Mouse (Mus musculus): Measurements from ENCODE around the gene Bmp2k. TPM values are rescaled to one million over a fixed set of nuclear protein-coding genes. Genes with fewer than 3 reads are reported as not detected.

The Bmp2k gene
- polyA plus RNA-seq, 1 experiment from 2014 or later = 9.4 TPM

DNA sequence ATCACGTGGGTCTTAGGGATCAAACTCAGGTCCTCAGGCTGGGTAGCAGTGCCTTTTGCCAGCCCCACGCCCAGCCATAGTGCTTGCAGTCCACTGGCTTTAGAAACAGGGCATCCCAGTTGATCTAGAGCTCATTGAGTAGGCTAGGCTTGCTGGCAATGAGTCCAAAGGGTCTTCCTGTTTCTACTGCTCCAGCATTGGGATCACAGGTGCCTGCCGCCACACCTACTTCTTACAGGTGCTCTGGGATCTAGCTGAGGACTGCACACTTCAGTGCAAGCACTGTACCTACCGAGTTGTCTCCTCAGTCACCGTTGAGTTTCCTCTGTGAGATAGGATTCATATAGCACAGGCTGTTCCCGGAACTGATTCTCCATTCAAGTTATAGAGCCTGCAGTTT, 34.3 kb downstream of the Bmp2k start:
- 86% methylated on average over 6 of the region's 6 CpGs for WGBS
- ATAC-seq (ENCODE audit: low FRiP score, low read depth) = no peak
- H3K4me2 ChIP-seq (replicated peaks) = no peak overlapping the region
- H3K27ac ChIP-seq (replicated peaks) = no peak overlapping the region
- H3K4me1 ChIP-seq = no peaks in the 10 kb centered on the region
- no peaks in the 10 kb centered on the region for H3K9me3 ChIP-seq
- no peak overlapping the region for H3K4me3 ChIP-seq
- H3K36me3 ChIP-seq = peaks cover 2% of the 10 kb centered on the region; the same call in 1 of the 2 replicates
- no peaks in the 10 kb centered on the region for H3K27me3 ChIP-seq
- no peak overlapping the region for H3K9ac ChIP-seq (replicated peaks)

DNA sequence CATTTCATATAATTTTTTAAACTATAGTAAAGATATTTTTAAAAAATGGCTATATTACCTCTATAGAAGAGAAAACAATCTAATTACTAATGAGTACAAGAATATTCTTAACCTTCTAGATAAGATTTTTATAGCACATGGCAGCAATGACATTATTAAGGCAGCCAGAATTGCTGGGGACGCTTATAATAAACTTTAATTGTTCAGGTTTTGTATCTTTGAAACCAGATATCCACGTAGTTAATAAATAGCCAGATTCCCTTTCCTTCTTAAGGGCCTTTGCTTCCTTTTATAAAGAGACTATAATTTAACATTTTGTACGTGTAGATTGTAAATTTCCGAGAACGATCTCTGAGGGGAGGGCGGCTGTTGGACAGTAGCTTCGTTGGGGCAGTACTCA, 47.8 kb downstream of the Bmp2k start:
- H3K4me3 ChIP-seq = no peak overlapping the region

DNA sequence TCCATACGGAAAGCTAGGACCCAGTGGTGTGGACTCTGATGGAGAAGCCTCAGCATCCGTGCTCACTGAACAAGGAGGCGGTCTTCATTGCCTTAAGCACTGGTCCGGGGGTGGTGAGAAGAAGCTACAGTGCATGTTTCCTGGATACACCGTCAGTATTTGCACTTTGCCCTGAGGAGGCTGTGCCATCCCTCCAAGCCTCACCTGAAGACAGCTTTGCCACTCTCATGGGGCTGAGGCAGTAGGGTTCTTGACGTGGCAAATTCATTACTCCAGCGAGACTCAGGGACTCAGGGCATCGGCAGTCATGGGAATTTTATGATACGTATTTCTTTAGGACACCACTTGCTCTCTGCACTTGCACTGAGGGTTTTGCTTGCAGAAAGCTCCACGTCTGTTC, 49.2 kb downstream of the Bmp2k start:
- Histone ChIP-seq H3K27me3 (no peaks in the 10 kb centered on the region), H3K4me2 (replicated peaks) (no peak overlapping the region), H3K9me3 (no peaks in the 10 kb centered on the region), H3K9ac (replicated peaks) (no peak overlapping the region), H3K4me3 (no peak overlapping the region), H3K4me1 (no peaks in the 10 kb centered on the region), H3K27ac (replicated peaks) (no peak overlapping the region), H3K36me3 (no peaks in the 10 kb centered on the region)
- no peak for ATAC-seq (ENCODE audit: low FRiP score, low read depth)
- WGBS = 92% methylated on average over 10 of the region's 10 CpGs

More for the DNA sequence above, 47.8 kb downstream of the Bmp2k start:
- Histone ChIP-seq H3K36me3 (no peaks in the 10 kb centered on the region), H3K27me3 (no peaks in the 10 kb centered on the region), H3K4me2 (replicated peaks) (no peak overlapping the region), H3K27ac (replicated peaks) (no peak overlapping the region), H3K9me3 (no peaks in the 10 kb centered on the region), H3K9ac (replicated peaks) (no peak overlapping the region), H3K4me1 (no peaks in the 10 kb centered on the region)
- no peak for ATAC-seq (ENCODE audit: low FRiP score, low read depth)
- WGBS = 96% methylated on average over 7 of the region's 7 CpGs

DNA sequence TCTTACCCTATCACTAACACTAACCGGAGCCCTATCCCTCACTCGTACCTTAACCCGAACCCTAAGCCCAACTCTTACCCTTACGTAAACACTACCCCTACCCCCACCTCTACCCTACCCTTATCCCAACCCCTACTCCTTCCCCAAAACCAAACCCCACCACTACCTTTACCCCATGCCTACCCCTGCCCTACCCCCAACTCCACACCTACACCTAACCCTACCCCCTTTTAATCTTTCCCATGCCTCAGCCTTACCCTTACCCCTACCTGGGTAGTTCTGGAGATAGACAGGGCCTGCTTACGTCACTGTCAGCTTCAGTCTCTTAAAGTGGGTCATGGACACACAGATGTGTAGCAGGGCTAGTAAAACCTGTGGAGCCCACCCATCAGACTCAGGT, 51.4 kb downstream of the Bmp2k start:
- H3K27me3 ChIP-seq = no peaks in the 10 kb centered on the region
- no peak for ATAC-seq (ENCODE audit: low FRiP score, low read depth)
- no peak overlapping the region for H3K9ac ChIP-seq (replicated peaks)
- H3K36me3 ChIP-seq = no peaks in the 10 kb centered on the region
- H3K4me3 ChIP-seq = no peak overlapping the region
- no peaks in the 10 kb centered on the region for H3K9me3 ChIP-seq
- no peaks in the 10 kb centered on the region for H3K4me1 ChIP-seq
- WGBS = 92% methylated on average over 5 of the region's 5 CpGs
- H3K4me2 ChIP-seq (replicated peaks) = no peak overlapping the region
- H3K27ac ChIP-seq (replicated peaks) = no peak overlapping the region

DNA sequence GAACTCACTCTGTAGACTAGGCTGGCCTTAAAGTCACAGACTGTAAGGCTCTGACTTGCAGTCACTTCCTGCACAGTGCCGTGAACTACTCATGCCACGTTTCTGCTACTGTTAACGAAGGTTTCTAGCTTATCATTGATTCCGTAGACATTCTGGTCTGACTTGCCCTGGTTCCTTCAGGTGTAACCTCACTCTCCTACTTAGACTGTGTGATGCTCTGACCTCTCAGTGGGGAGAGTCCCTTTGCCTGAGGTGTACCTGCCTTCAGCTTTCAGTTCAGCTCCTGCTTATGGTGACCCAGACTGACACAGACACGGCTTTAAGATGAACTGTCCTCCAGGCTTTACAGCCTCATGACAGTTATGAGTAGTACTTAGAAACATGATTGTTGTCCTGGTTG, 56.7 kb downstream of the Bmp2k start:
- H3K27me3 ChIP-seq = no peaks in the 10 kb centered on the region
- H3K4me3 ChIP-seq = no peak overlapping the region
- no peaks in the 10 kb centered on the region for H3K9me3 ChIP-seq
- no peak overlapping the region for H3K4me2 ChIP-seq (replicated peaks)
- H3K9ac ChIP-seq (replicated peaks) = no peak overlapping the region
- WGBS = 91% methylated on average over 5 of the region's 5 CpGs
- H3K27ac ChIP-seq (replicated peaks) = no peak overlapping the region
- H3K4me1 ChIP-seq = no peaks in the 10 kb centered on the region
- ATAC-seq (ENCODE audit: low FRiP score, low read depth) = no peak
- H3K36me3 ChIP-seq = no peaks in the 10 kb centered on the region; the same call in 1 of the 2 replicates

DNA sequence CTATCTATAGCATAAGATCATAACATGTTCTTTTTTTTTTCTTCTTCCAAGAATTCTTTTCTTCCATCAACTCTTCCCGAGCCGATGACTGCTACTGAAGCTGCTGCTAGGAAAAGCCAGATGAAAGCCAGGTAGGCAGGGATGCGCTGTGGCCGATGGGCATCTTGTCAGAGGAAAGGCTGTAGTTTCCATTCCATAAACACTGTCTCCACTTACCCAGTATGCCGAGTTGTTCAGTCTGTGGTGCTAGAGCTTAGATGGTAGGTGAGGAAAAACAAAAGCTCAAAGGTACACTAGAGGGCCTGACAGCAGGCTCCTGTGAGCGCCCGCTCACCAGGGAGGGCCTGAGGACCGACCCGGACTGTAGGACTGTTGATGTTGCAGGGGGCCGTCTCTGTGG, 57.3 kb downstream of the Bmp2k start:
- no peaks in the 10 kb centered on the region for H3K9me3 ChIP-seq
- no peak overlapping the region for H3K27ac ChIP-seq (replicated peaks)
- 88% methylated on average over 10 of the region's 10 CpGs for WGBS
- no peaks in the 10 kb centered on the region for H3K4me1 ChIP-seq
- no peak for ATAC-seq (ENCODE audit: low FRiP score, low read depth)
- H3K36me3 ChIP-seq = no peaks in the 10 kb centered on the region; the same call in 1 of the 2 replicates
- H3K27me3 ChIP-seq = no peaks in the 10 kb centered on the region
- no peak overlapping the region for H3K9ac ChIP-seq (replicated peaks)
- no peak overlapping the region for H3K4me2 ChIP-seq (replicated peaks)
- no peak overlapping the region for H3K4me3 ChIP-seq

DNA sequence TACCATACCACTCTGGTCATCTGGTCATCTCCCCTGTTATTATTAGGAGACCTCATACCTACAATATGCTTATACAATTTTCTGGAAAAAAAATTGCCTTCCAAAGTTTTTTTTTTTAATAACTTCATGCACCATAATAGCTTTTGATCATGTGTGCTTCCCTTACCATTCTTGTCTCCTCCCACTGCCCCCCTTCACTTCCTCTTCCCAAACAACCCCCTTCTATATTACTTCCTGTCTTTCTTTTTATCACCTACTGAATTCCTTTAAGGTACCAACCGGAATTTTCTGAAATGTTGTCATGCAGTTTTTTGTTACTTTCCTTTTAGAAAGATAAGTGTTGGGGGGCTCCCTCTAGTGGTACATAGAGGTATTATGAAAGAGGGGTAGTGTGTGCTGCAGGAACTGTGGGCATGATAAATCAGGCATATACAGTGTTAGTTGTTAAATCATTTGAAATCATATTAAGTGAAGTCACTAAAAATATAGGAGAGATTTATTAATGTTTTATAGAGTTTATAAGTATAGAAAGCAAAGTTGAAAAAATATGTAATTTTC, 58.1 kb downstream of the Bmp2k start:
- H3K9me3 ChIP-seq = no peaks in the 10 kb centered on the region
- WGBS = 16% methylated on average over 1 of the region's 1 CpGs
- no peaks in the 10 kb centered on the region for H3K27me3 ChIP-seq
- no peaks in the 10 kb centered on the region; the same call in 1 of the 2 replicates for H3K36me3 ChIP-seq
- ATAC-seq (ENCODE audit: low FRiP score, low read depth) = no peak
- no peak overlapping the region for H3K27ac ChIP-seq (replicated peaks)
- H3K4me1 ChIP-seq = no peaks in the 10 kb centered on the region
- H3K4me3 ChIP-seq = no peak overlapping the region
- H3K4me2 ChIP-seq (replicated peaks) = no peak overlapping the region
- H3K9ac ChIP-seq (replicated peaks) = no peak overlapping the region

DNA sequence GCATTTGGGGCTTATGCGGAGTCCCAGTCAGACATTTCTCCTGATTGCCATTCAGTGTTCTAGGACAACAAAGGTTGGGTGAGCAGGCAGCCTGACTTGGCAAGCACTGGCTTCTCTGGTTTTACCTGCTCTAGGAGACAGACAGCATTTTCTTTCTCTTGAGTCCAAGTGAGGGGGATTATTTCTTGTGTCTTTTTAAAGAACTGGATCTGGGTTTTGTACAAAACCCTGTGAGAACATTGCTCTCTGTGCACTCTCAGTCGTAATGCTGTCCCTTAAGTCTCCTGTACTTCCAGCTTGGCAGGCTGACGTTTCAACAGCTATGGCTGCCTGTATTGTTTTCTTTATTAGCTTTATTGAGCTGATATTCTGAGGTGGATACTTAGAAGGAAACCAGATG, 58.9 kb downstream of the Bmp2k start:
- no peak for ATAC-seq (ENCODE audit: low FRiP score, low read depth)
- no peak overlapping the region for H3K4me3 ChIP-seq
- 85% methylated on average over 3 of the region's 3 CpGs for WGBS

DNA sequence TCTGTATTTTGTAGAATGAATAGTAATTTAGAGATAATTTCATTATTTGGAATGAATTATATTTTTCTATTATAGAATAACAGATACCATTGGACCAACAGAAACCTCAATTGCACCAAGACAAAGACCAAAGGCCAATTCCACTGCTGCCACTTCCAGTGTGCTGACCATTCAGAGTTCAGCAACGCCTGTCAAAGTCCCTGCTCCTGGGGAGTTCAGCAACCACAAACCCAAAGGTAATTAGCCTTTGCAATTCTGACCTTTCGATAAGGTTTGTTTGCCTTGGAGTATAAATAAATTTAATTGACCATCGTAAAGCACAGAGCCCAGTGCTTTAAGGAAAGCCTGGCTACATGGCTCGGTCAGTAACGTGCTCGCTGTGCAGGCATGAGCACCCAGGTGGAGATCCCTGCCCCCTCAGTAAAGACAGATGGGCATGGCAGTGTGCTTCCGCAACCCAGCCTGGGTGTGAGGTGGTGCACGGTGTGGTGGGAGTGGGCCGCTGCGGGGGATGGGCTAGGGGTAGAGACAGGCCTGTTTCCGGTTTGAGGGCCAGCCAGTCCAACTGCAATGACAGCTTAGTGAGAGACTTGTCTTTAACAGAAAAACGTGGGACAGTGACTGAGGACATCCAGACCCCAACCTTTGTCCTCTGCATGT, 59.4 kb downstream of the Bmp2k start:
- Histone ChIP-seq H3K4me2 (replicated peaks) (no peak overlapping the region), H3K4me3 (no peak overlapping the region), H3K9ac (replicated peaks) (no peak overlapping the region), H3K4me1 (no peaks in the 10 kb centered on the region), H3K27ac (replicated peaks) (no peak overlapping the region), H3K9me3 (no peaks in the 10 kb centered on the region), H3K27me3 (no peaks in the 10 kb centered on the region), H3K36me3 (no peaks in the 10 kb centered on the region; the same call in 1 of the 2 replicates)
- ATAC-seq (ENCODE audit: low FRiP score, low read depth) = no peak
- WGBS = 88% methylated on average over 12 of the region's 12 CpGs

More for the DNA sequence above, 58.9 kb downstream of the Bmp2k start:
- H3K27ac ChIP-seq (replicated peaks) = no peak overlapping the region
- no peaks in the 10 kb centered on the region for H3K4me1 ChIP-seq
- no peaks in the 10 kb centered on the region; the same call in 1 of the 2 replicates for H3K36me3 ChIP-seq
- no peaks in the 10 kb centered on the region for H3K27me3 ChIP-seq
- H3K9ac ChIP-seq (replicated peaks) = no peak overlapping the region
- H3K9me3 ChIP-seq = no peaks in the 10 kb centered on the region
- no peak overlapping the region for H3K4me2 ChIP-seq (replicated peaks)

DNA sequence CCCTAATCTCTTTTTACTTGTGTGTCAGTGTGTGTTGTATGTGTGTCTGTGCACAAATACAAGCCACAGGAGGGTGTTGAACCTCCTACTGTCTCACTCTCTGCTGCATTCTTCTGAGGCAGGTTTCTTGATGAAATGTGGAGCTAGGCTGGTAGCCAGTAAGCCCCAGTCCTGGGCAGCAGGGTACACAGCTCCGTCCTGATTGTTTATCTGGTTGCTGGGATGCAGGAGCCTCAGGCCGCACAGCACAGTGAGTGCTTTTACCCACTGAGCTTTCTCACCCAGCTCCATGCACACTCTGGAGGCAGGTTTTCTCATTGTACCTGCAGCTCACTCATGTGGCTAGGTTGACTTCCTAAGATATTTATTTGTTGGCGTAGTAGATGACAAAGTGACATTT, 63.4 kb downstream of the Bmp2k start:
- H3K4me2 ChIP-seq (replicated peaks) = no peak overlapping the region
- no peak overlapping the region for H3K27ac ChIP-seq (replicated peaks)
- no peak overlapping the region for H3K4me3 ChIP-seq
- 64% methylated on average over 3 of the region's 3 CpGs for WGBS
- no peaks in the 10 kb centered on the region for H3K27me3 ChIP-seq
- H3K4me1 ChIP-seq = no peaks in the 10 kb centered on the region
- no peak overlapping the region for H3K9ac ChIP-seq (replicated peaks)
- no peaks in the 10 kb centered on the region for H3K9me3 ChIP-seq
- no peak for ATAC-seq (ENCODE audit: low FRiP score, low read depth)
- H3K36me3 ChIP-seq = peaks cover 11% of the 10 kb centered on the region

DNA sequence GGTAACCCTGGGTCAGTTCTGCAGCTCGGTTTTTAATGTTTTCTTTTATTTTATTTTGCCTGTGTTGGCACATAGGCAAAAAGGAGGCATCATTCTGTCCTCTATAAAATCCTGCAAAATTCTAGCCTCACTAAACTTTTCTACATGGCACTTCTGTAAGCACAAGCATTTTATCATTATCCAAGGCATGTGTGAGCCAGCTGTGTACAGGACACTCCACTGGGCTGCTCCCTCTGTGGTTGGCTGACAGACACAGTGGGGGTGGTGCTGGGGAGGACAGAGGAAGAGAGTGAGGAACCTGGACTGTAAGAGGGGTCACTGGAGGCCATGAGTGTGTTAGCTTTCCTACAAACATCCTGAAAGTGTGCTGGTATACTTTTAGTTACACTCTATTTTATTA, 64.6 kb downstream of the Bmp2k start:
- 74% methylated on average over 1 of the region's 1 CpGs for WGBS
- ATAC-seq (ENCODE audit: low FRiP score, low read depth) = no peak
- no peaks in the 10 kb centered on the region for H3K27me3 ChIP-seq
- H3K27ac ChIP-seq (replicated peaks) = no peak overlapping the region
- no peaks in the 10 kb centered on the region for H3K9me3 ChIP-seq
- no peak overlapping the region for H3K9ac ChIP-seq (replicated peaks)
- H3K4me1 ChIP-seq = no peaks in the 10 kb centered on the region
- no peak overlapping the region for H3K4me2 ChIP-seq (replicated peaks)
- H3K4me3 ChIP-seq = no peak overlapping the region
- peaks cover 18% of the 10 kb centered on the region for H3K36me3 ChIP-seq

DNA sequence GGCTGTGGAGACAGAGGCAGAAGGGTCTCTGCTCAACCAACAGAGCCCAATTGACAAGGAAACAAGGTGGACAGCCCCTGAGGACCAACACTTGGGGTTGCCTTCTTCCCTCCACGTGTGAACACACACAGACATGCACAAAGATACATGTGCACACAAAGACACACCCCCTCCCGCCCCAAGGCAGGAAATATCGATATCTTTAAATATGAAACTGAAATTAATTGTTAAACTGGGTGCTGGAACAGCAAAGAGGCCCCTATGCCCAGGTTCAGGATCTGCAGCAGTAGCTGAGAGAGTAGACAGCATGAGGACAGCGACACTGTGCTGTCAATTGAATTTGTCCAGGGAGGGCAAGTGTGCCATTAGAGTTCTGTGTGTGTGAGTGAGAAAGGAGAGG, 68.3 kb downstream of the Bmp2k start:
- WGBS = 90% methylated on average over 4 of the region's 4 CpGs
- no peaks in the 10 kb centered on the region for H3K9me3 ChIP-seq
- H3K9ac ChIP-seq (replicated peaks) = no peak overlapping the region
- no peaks in the 10 kb centered on the region for H3K27me3 ChIP-seq
- no peak overlapping the region for H3K4me3 ChIP-seq
- H3K4me1 ChIP-seq = no peaks in the 10 kb centered on the region
- no peak overlapping the region for H3K4me2 ChIP-seq (replicated peaks)
- ATAC-seq (ENCODE audit: low FRiP score, low read depth) = no peak
- H3K36me3 ChIP-seq = peaks cover 25% of the 10 kb centered on the region
- no peak overlapping the region for H3K27ac ChIP-seq (replicated peaks)

All from midbrain, embryonic 12.5 days (tissue).